Mouse (Mus musculus): ENCODE results near the gene Upk1a.

Upk1a gene

DNA sequence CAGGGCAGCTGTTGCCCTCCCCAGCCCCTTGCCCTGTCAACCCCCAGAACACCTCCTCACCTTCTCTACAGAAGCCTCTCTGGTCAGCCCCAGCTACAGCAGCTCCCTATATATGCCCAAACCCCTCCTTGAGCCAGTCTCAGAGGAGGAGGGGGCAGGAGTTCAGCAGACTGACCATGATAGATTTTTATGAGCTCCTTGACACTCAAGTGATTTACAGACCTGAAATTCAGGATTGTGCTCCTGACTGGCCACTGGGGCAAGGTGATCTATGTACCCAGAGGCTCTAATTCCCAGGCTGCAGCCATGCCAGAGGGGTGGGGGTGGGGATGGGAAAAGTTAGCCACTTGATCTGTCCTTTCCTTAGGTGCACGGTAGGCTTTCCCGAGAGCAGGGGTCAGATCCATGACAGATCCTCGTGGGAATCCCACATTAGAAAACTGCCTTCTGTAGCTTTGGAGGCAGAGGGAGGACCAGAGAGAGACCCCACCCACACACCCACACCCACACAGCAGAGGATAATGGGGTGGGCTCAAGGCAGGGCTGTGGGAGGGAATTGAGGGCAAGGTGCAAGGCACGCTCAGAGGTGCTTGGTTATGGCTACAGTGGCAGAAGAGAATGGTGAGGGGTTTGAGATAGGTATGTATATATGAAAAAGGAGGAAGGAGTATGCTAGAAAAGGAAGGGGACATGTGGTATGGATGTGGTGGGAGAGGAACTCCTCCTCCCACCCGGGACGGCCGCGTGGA, at the start of gene Upk1a:
Upk1a (minus strand) TSS at position 194 of the 749 bp plus-strand sequence.
- WGBS, result 70% methylated on average over 8 of the region's 8 CpGs

DNA sequence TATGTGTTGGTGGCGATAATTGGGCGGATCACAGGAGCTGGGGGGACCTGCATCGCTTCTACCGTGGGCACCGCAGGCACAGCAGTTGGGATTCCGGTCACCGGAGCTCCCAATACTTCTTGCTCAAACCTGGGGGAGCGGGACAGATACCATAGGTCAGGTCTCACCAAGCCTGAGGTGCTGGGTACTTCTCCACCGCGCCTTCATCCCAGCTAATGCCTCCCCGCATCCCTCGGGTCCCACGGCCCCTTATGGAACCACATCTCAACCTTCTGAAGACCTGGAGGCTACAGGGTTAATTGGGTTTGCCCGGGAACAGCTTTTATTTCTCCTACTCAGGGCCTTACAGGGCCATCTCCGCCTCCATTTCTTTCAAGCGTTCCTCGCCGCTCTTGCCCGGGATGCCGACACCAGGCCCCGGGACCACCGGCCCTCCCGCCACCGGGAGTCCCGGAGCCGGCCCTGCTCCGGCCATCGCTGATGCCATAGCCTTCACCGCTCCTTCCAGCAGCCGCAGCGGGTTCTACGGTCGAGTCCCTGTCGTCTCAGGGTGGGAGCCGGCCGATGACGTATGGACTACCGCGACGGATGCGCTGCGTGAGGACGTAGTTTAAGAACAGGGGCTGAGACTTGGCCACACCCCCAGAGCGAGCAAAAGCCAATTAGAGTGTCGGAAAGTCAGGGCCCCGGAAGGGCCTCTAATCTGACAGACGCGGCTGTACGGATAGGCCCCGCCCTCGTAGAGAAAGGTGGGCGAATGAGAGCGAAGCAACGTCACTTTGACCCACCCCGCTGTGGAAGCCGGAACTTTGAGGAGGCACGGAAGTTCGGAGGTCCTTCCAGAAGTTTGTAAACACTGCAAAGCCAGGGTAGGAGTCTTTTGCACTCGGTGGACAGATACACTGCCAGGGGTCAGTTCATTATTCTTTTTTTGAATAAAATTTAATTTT, 37.2 kb upstream of the Upk1a start, which contains the start of gene Rbm42:
Rbm42 (minus strand) TSS at position 727 of the 950 bp plus-strand sequence.
- 1% methylated on average over 59 of the region's 59 CpGs for WGBS

DNA sequence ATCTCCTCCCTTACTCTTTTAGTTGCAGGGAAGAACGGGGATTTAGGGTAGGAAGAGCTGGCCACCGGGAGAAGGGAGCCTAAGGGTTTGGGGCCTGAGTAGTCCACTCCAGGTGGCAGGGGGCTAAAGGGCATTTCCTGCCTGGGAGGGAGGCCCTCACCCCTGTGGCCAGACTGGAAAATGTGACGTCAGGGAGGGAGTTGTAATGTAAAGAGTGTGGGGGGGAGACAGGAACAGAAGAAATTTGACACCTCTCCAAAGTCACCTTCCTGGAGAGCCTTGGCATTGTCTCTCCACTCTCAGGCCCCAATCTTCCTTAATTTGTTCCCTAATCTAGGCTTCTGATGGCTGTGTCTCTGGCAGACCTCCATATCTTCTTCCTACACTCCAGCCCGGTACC, 26.4 kb upstream of the Upk1a start:
- 32% methylated on average over 4 of the region's 4 CpGs for WGBS

DNA sequence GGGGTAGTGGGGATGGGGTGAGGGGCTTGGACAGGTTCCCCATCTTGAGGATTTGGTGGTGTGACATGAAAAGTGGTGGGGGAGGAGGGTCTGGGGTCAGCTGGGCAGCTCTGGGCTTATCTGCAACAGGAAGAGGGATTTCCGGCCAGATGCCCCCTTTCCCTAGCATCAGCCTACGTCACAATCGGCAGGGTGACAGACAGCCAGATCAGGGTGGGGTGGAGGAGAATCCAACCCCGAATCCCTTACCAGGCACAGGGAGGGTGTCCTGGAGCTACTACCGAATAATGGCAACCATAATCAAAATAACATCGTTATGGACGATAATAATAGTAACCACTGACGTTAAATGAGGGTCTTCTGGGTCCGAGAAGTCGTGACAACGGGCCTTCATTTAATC, 23.7 kb upstream of the Upk1a start:
- WGBS, result 26% methylated on average over 11 of the region's 11 CpGs

DNA sequence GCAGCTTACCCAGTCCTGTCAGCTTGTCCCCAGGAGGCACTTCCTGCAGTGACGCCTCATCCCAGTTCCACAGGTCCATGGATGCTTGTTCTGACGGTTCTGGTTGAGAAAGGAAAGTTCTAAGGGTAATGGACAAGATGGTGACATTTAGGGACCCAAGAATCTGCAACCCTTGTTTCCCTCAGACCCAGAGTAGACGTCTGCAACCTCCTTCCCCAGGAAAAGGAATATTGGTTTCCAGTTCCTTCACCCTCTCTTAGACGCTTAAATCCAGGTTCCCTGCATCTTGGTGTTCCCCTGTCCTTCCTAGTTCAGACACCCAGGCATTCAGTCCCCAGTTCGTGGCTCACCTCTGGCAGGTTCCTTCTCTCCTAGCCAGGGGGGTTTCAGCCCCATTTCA, 23.1 kb upstream of the Upk1a start, which contains the start of gene Etv2:
Etv2 (minus strand) TSS at position 101 of the 400 bp plus-strand sequence.
- 9% methylated on average over 5 of the region's 5 CpGs for WGBS

DNA sequence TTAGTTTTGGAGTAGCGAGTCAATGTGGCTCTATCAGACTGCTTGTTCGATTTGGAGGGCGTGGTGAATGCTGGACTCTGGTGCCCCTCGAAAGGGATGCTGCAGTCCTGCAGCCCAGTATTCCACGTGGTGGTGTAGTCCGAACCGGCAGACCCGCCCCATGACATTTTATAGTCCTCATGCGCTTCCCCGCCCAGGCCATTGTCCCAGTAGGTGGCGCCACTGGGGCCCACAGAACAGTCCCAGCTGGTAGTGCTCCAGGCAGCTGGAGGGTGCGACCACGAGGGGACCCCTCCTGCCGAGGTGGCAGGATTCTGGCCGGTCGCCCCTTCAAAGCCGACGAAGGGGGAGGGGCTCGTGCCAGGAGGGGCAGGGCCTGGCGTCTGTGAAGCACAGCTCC, 22.0 kb upstream of the Upk1a start:
- WGBS, result 2% methylated on average over 20 of the region's 20 CpGs

DNA sequence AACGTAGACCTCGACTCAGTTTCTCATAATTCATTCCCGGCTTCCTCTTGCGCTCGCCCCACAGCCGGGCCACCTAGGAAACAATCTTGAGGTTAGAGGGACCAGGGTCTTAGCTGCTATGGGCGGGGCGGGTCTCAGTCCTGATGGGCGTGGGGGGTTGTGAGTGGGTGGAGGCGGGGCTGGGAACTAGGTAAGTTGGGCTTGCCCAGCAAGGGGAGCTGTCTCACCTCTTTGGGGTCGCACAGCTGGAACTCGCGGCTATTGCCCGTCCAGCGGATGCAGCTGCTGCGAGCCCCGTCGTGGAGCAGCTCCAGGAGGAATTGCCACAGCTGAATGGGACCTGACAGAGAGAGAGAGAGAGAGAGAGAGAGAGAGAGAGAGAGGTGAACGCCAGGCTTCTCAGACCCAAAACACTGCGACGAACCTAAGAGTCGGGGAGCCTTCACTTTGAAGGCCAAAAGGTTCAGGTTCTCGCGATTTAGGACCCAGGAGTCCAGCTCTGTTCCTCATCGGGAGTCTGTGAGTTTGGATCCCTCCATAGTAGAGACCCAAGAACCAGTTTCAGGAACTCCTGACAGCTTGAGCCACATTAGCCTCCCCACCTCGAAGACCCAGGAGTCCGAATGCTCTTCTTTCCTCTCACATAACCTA, 21.2 kb upstream of the Upk1a start:
- WGBS, result 6% methylated on average over 27 of the region's 27 CpGs

DNA sequence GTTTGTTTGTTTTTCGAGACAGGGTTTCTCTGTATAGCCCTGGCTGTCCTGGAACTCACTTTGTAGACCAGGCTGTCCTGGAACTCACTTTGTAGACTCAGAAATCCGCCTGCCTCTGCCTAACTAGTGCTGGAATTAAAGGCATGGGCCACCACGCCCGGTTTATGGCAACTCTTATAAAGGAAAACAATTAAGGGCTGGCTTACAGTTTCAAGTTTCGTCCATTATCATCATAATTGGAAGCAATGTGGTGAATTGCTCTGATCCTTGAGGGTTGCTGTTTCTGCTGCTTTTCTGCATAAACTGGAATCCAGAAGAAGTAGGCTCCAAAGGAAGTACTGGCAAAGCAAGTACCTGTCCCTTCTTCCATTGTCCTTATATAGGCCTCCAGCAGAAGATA, 14.0 kb upstream of the Upk1a start:
- 87% methylated on average over 5 of the region's 5 CpGs for WGBS

DNA sequence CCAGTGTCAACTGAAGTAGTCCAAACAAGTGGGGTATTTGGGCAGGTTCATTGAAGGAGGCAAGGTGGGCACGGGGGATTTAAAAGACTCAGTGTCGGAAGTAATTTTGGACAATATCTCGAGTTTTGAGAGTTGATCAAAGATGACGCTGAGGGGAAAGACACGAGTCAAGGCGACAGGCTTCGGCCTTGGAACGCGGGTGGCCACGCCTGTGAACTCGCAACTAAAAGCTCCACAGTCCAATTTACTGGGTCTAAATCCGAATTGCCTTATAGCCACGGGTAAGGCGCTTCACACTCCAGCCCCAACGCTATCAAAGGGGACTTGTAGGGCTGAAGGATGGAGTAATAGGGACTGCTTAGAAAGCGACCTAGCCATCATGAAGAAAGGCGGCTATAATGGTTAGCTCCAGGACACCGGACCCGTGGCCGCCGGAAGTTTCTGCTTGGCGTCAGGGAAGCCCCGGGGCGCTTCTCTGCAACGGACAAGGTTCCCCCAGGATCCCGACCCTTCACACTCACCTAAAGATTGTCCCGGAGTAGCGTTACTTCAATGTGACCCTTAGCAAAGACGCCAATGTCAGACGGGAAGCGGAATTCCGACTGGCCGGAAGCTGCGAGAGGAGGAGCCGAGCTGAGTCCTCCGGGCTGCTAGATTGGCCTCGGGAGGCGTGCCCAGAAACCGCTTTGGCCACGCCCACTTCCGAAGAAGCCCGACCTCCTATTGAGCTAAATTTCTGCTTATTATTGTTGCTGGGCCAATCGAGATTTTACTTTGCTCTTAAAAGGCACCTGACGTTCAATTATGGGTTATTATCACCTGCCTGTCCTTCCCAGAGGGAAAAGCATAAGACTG, 13.1 kb upstream of the Upk1a start, which contains the start of gene Cox6b1:
Cox6b1 (minus strand) TSS at position 622 of the 855 bp plus-strand sequence.
- WGBS, result 1% methylated on average over 44 of the region's 44 CpGs

DNA sequence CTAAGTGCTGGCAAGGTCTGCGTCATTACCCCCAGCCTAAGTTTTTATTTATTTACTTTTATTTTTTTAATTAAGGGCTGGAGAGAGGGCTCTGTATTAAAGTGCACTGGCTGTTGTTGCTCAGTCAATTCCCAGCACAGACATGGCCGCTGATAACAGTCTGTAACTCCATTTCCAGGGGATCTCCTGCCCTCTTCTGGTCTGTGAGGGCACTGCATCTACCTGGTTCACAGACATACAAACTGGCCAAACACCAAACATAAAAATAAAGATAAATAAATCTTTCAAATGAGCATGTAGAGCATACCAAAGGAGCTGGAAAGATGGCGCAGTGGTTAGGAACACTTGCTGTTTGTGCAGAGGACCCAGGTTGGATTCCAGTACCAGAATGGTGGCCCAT, 6.6 kb upstream of the Upk1a start:
- WGBS, result 82% methylated on average over 3 of the region's 3 CpGs

DNA sequence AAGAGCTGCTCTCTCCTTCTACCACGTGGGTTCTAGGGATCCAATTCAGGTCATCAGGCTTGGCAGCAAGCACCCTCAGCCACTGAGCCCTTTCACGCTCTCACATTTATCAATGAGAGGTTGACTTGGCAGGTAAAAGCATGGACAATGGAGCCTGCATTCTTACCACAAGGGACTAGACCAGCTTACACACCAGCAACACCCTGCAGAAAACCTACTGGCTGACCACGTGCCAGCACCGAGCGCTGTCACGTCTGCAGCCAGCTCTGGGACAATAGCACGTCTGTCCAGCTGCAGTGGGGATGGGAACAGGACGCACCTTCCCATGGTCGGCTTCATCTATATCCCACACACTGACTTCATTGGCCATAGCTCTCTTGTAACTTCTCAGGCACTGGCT, 6.0 kb upstream of the Upk1a start:
- WGBS, result 85% methylated on average over 9 of the region's 9 CpGs

DNA sequence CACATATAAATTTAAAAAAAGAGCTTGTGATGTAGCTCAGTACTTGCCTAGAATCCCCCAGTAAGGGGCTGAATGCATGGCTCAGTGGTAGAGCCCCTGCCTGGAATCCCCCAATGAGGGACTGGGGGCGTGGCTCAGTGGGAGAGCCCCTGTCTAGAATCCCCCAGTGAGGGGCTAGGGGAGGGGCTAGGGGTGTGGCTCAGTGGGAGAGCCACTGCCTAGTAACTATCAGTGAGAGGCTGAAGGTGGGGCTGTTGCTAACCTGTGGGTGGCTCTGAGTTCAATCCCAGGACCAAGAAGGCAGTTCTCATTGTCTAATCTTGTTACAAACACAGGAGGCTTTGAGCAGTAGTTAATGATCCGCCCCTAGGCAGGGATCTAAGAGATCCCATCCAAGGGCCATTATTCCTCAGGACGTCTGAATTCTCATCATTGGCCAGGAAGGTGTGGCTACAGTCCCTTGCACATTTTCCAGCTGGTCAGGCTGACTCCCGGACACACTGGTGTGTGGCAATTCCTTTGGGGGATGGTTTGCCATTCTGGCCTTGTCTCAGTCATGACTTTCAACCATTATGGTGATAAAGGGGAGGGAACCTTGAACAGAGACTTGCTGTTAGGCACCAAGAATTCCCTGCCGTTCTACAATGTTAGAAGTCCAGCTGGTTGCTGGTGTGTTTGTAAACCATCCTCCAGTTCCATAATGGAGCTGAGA, 2.6 kb upstream of the Upk1a start:
- WGBS, result 51% methylated on average over 5 of the region's 5 CpGs

DNA sequence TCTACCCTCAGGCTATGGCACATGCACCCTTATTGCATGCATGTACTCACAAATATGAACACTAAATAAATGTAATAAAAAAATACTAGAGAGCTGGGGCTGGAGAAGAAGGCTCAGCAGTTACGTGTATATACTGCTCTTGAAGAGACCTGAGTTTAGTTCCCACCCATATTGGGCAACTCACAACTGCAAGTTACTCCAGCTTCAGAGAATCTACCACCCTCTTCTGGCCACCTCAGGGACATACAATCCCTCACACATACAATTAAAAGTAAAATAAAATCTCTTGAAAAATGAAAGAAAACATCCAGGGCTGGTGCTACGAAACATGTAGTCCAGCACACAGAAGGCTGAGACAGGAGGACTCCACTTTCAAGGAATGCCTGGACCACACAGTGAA, 1.8 kb upstream of the Upk1a start:
- WGBS, result 66% methylated on average over 2 of the region's 2 CpGs

DNA sequence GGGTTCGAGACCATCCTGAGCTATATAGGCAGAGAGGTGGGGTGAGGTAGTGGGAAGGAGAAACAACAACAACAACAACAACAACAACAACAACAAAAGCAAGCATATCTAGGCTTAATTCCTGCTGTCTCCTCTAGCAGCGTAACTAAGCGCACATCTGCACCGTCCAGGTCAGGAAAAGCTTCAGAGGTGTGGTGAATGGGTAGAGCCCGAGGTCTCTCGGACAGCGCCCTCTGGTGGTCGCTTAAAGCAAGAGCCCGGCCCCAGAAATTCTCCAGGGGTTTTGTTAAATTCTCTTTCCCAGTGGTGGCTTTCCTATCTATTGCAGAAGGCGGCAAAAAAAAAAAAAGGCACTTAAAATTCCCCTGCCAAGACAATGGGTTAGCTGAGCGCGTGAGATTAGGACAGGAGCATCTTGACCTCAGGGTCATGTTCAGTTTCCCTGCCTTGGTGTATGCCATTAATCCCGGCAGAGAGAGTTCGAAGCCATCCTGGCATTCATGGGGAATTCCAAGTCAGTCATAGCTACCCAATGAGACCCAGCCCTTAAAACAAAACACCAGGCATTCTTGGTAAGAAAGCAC, 974 bp upstream of the Upk1a start:
- 26% methylated on average over 14 of the region's 14 CpGs for WGBS

DNA sequence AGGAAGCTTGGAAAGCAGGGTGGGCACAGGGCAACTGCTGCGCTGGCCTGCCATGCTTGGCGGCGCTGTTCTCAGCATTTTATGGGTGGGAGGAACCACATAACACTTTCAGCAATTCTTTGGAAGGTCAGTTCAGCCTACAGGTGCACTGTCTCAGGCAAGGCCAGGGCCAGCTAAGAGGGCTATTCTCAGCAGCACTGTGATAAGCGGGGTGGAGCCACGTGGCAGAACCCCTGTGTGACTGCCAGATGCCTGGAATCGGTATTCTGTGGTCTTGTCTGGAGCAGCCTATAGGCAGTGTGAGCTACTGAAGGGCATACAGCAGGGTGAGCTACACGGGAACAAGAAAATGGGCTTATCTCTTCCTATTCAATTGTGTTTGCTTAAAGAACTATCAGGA, 2.6 kb downstream of the Upk1a start:
- whole genome bisulfite sequencing, result 77% methylated on average over 7 of the region's 7 CpGs

DNA sequence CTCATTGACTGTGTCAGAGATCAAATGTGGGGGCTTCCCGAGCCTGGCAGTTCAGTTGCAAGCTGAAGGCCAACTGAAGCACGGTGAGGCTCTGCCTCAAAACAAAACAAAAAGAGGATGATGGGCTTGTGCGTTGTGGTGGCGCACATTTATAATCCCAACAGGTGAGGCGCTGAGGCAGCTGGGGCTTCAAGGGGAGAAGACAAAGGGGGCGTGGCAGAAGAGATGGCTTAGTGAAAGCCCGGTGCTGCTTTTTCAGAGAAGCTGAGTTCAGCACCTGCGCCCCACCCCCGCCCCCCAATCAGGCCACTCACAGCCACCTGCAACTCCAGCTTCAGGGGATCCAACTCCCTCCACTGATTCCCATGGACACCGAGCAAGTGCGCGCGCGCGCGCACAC, 4.2 kb downstream of the Upk1a start:
- WGBS, result 52% methylated on average over 16 of the region's 16 CpGs

DNA sequence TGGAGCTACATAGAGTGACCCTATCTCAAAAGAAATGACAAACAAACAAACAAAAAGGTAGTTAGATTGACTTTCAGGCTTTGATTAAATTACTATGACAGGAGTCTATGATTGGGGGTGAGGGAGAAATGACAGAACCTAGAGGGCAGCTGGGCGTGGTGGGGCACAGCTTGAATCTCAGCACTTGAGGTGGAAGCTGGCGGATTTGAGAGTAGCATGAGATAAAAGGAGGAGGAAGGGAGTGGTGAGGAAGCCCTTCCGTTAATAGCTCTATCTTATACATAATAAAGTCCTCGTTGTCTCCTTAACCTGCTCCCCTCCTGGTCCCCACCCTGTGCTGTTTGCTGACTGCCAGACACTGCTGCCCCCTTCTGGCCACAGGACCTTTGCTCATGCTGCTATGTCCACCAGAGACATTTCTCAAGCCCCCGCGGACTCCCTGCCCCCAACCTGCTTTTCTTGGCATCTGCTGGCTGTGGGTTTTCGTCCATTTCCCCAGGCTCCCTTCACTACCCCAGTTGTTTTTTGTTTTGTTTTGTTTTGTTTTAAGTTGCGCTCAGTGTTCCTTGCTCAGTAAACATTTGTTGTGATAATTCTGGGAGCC, 4.8 kb downstream of the Upk1a start:
- WGBS, result 39% methylated on average over 8 of the region's 8 CpGs

DNA sequence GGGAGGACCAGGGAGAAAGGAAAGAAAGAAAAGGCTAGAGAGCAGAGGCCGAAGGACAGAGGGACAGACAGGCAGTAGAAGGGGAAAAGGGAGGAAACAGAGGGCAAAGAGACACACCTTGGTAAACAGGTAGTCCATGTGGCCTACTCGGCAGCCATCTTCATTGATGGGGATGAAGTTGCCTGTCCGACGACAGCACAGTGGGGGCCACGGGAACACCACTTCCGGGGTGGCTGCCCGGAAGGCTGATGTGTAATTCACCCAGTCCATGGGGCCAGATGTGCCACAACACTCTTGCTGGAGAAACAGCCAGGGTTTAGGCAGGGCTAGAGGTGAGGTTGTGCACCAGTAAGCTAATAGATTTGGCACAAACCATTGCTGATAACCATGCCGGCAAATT, 7.7 kb downstream of the Upk1a start:
- 93% methylated on average over 8 of the region's 8 CpGs for WGBS

DNA sequence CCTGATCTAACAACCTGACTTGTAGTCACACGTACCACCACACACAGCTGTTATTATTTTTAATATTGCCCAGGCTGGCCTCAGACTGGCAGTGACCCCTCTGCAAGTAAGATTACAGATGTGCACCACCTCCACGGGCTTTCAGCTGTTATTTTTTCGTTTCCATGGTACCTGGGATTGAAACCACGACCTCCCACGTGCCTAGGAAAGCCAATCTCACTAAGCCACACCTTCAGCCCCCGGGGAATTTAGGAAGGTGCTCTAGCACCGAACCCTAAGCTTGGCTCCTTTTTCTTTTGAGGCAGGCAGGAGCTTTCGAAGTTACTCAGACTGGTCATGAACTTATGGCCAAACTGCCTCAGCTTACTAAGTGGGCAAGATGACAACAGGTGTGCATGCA, 8.2 kb downstream of the Upk1a start:
- WGBS, result 61% methylated on average over 8 of the region's 8 CpGs

DNA sequence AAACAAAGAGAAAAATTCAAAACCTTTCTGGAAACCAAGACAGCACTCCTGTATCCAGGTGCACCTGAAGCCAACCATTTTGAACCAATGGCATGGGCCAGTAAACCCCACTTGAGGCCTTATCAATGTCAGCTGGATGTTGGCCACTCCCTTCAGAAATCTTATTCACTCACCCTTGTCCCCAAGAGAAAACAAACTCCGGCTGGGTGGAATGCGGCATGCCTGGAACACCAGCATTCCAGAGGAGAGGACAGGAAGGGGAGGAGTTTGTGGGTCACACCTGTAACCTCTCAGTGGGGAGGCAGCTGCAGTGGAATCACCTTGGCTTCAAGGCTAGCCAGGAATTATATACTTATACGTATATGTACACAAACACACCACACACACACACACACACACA, 10.1 kb downstream of the Upk1a start:
- 68% methylated on average over 3 of the region's 3 CpGs for WGBS

All from cerebral cortex, adult 2 months (tissue).